Mouse (Mus musculus) CH12.LX (cell line): ENCODE results near the gene Fut1.

Experiments used
- CHD1 ChIP-seq: IDR thresholded peaks from 2 replicates; pipeline ENCODE4 v1.6.1; 2012; ENCODE audit warnings: low read depth, low read length, improper control_type of control experiment, inconsistent platforms
- CTCF ChIP-seq, 2 experiments: IDR thresholded peaks in 1 of 2; conservative IDR thresholded peaks in 1 of 2; 2 replicates each; pipeline ENCODE4 v1.5.1; 2011 to 2012; ENCODE audit warnings: low read depth in 2 of 2, low read length in 2 of 2, improper control_type of control experiment in 1 of 2, inconsistent platforms in 1 of 2, mild to moderate bottlenecking in 1 of 2, moderate library complexity in 1 of 2
- E2F4 ChIP-seq: IDR thresholded peaks from 2 replicates; pipeline ENCODE4 v1.6.1; 2011; ENCODE audit warnings: low read depth, low read length, improper control_type of control experiment; ENCODE audit not compliant: insufficient replicate concordance
- ELF1 ChIP-seq: IDR thresholded peaks from 2 replicates; pipeline ENCODE4 v1.6.1; 2014; ENCODE audit warnings: low read depth, mild to moderate bottlenecking, inconsistent platforms, low read length, improper control_type of control experiment
- EP300 ChIP-seq: IDR thresholded peaks from 2 replicates; pipeline ENCODE4 v1.6.1; 2011; ENCODE audit warnings: low read length, improper control_type of control experiment
- KAT2A ChIP-seq: IDR thresholded peaks from 2 replicates; pipeline ENCODE4 v1.6.1; 2012; ENCODE audit warnings: low read length, improper control_type of control experiment, inconsistent platforms; ENCODE audit not compliant: insufficient replicate concordance
- MAX ChIP-seq: IDR thresholded peaks from 2 replicates; pipeline ENCODE4 v1.6.1; 2011; ENCODE audit warnings: low read length, improper control_type of control experiment
- POLR2A ChIP-seq: IDR thresholded peaks from 2 replicates; pipeline ENCODE4 v1.6.1; 2011; ENCODE audit warnings: low read depth, mild to moderate bottlenecking, improper control_type of control experiment, low read length
- TBP ChIP-seq: conservative IDR thresholded peaks from 2 replicates; pipeline ENCODE4 v1.6.1; 2011; ENCODE audit warnings: low read depth, low read length, improper control_type of control experiment
- USF2 ChIP-seq: conservative IDR thresholded peaks from 2 replicates; pipeline ENCODE4 v1.6.1; 2011; ENCODE audit warnings: low read depth, low read length, improper control_type of control experiment
- ZKSCAN1 ChIP-seq: IDR thresholded peaks from 2 replicates; pipeline ENCODE4 v1.6.1; 2012; ENCODE audit warnings: low read depth, inconsistent platforms, low read length, improper control_type of control experiment, borderline replicate concordance

DNA sequence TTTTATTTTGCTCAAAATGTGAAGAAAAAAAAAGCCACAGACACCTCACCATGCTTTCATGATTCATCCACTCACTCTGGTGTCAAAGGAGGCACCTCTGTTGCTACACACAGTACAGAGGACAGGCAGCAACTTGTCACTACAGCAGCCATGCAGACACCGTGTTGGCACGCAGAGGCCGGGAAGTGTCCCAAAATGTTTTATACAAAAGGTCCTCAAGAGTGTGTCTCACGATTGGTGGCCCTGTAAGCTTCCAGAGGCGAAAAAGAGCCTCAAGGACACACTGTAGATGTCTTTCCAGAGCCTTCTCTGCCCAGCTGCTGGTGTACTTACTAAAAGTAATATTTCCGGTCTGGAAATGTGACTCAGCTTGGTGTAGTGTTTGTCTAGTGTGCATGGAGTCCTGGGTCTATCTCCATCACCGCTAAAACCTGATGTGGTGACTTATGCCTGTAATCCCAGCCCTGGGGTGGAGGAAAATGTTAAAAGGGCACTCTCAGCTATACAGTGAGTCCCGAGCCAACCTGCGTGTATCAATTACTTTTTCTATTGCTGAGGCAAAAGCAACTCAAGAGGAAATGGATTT lies 11.3 kb upstream of the Fut1 start:
- no peak for TF ChIP-seq ZKSCAN1
- no peak for TF ChIP-seq MAX
- no peak for TF ChIP-seq ELF1
- TF ChIP-seq CTCF (conservative IDR thresholded peaks at IDR 0.05 in 1 of 2, IDR thresholded peaks at IDR 0.05 in 1 of 2; ENCODE audit: low read depth in 2 of 2, low read length in 2 of 2) = no peak
- TF ChIP-seq CHD1 = no peak
- no peak for TF ChIP-seq KAT2A
- no peak for TF ChIP-seq POLR2A
- no peak for TF ChIP-seq E2F4
- TF ChIP-seq TBP = no peak
- no peak for TF ChIP-seq EP300
- no peak for TF ChIP-seq USF2
